Mouse (Mus musculus): ENCODE results near the gene Ablim1. TPM values are rescaled to one million over a fixed set of nuclear protein-coding genes. Genes with fewer than 3 reads are reported as not detected.

The Ablim1 gene
- polyA plus RNA-seq, 1 experiment from 2014 or later, result 46.9 TPM

DNA sequence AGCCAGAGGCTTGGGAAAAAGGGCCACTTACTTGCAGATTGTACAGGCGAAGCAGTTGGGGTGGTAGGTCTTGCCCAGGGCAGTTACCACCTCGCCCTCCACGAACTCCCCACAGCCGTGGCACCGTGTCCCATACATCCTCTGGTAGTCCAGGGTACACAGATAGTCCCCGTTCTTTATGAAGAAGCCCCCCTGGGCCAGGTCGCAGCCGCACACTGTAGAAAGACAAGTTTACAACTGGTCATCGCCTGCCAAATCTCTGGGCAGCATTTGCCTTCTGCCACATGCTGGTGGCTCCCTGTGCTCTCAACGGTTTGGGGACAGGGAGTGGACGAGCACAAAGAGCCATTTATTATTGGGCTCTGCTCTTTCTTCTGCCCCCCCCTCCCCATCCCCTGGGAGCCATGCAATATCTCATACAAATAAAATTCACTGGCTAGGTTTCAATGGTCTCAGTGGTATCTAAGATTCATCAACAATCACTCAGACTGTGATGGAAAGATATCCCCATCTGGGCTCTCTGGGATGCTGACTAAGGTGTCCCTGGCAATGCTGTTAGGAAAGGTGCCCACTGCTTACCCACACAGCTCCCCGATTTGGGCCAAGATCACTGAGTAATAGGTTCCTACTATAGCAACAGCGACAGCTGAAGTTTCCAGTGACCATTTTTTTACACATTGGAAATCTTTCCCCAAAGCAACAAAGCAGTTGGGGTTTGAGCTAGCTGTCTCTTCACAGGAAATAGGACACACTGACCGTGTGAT lies 159.4 kb downstream of the Ablim1 start:
- peaks cover 30 to 60% of the 10 kb centered on the region in 2 experiments for H3K4me1 ChIP-seq (ENCODE audit: control insufficient read depth in 2 of 2, insufficient read depth in 2 of 2, low read length in 2 of 2)
- no peaks in the 10 kb centered on the region for H3K9me3 ChIP-seq (ENCODE audit: control insufficient read depth, low read length)
- H3K4me2 ChIP-seq (ENCODE audit: low read length), result no peak overlapping the region
- H3K27ac ChIP-seq (replicated peaks in 1 of 2; ENCODE audit: control insufficient read depth in 1 of 2, insufficient read depth in 1 of 2, low read depth in 2 of 2, low read length in 2 of 2), result peak overlapping the region; percentile 53 to 58
- no peaks in the 10 kb centered on the region for H3K27me3 ChIP-seq (ENCODE audit: control insufficient read depth, insufficient read depth, low read length)
- 70% methylated on average over 14 of the region's 14 CpGs for WGBS
- ATAC-seq (ENCODE audit: insufficient number of reproducible peaks, insufficient read depth, low FRiP score, low read depth), result no peak
- H3K36me3 ChIP-seq (ENCODE audit: control insufficient read depth, insufficient read depth, low read length), result peaks cover 25% of the 10 kb centered on the region
- no peak overlapping the region for H3K4me3 ChIP-seq (ENCODE audit: control insufficient read depth in 1 of 2, insufficient read depth in 1 of 2, low read depth in 1 of 2, low read length in 2 of 2)
- no peak overlapping the region for H3K9ac ChIP-seq (ENCODE audit: low read length)

DNA sequence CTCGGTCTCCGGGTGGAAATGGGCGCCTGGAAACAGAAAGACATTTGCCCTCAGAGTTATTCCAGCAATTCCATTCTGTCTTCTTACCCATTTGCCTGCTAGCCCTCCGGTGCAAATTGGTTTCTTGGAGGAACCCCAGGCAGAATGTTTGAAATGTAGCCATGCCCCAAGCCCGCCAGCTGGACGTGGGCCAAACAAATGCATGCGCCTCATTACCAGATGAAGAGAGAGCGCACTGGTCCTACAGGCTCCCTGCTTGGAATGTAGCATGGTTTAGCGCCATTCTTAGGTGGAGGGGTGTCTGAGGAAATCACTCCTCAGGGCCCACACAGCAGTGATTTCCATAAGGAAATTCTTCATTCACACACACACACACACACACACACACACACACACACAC lies 162.4 kb downstream of the Ablim1 start:
- H3K4me3 ChIP-seq (ENCODE audit: control insufficient read depth in 1 of 2, insufficient read depth in 1 of 2, low read depth in 1 of 2, low read length in 2 of 2), result no peak overlapping the region
- WGBS, result 35% methylated on average over 9 of the region's 9 CpGs
- peaks cover 25% of the 10 kb centered on the region for H3K36me3 ChIP-seq (ENCODE audit: control insufficient read depth, insufficient read depth, low read length)
- no peaks in the 10 kb centered on the region for H3K27me3 ChIP-seq (ENCODE audit: control insufficient read depth, insufficient read depth, low read length)
- no peak for ATAC-seq (ENCODE audit: insufficient number of reproducible peaks, insufficient read depth, low FRiP score, low read depth)
- no peak overlapping the region for H3K9ac ChIP-seq (ENCODE audit: low read length)
- no peaks in the 10 kb centered on the region for H3K9me3 ChIP-seq (ENCODE audit: control insufficient read depth, low read length)
- peak overlapping the region in 1 of 2 experiments; percentile 34; a peak in 2 of 4 replicates for H3K27ac ChIP-seq (replicated peaks in 1 of 2; ENCODE audit: control insufficient read depth in 1 of 2, insufficient read depth in 1 of 2, low read depth in 2 of 2, low read length in 2 of 2)
- H3K4me2 ChIP-seq (ENCODE audit: low read length), result peak overlapping the region; percentile 23
- peaks cover 33 to 58% of the 10 kb centered on the region in 2 experiments for H3K4me1 ChIP-seq (ENCODE audit: control insufficient read depth in 2 of 2, insufficient read depth in 2 of 2, low read length in 2 of 2)

DNA sequence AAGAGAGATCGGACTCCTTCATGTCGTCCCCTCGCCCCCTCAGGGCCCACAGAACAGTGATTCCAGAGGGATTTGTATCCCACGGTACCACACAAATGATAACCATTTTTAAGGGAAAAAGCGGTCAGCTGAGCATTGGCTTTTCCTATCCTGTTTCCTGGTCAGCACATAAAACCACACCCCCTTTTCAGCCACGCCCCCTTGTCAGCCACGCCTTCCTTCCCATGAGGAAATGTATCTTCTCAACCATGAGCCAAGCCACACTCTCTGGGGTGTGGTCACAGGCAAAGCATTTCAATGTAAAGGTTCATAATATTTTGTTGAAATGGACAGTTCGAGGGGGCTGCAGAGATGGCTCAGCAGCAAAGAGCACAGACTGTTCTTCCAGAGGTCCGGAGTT lies 163.2 kb downstream of the Ablim1 start:
- no peak overlapping the region for H3K4me3 ChIP-seq (ENCODE audit: control insufficient read depth in 1 of 2, insufficient read depth in 1 of 2, low read depth in 1 of 2, low read length in 2 of 2)
- no peak for ATAC-seq (ENCODE audit: insufficient number of reproducible peaks, insufficient read depth, low FRiP score, low read depth)
- H3K36me3 ChIP-seq (ENCODE audit: control insufficient read depth, insufficient read depth, low read length), result peaks cover 25% of the 10 kb centered on the region
- H3K27ac ChIP-seq (replicated peaks in 1 of 2; ENCODE audit: control insufficient read depth in 1 of 2, insufficient read depth in 1 of 2, low read depth in 2 of 2, low read length in 2 of 2), result no peak overlapping the region
- H3K4me1 ChIP-seq (ENCODE audit: control insufficient read depth in 2 of 2, insufficient read depth in 2 of 2, low read length in 2 of 2), result peaks cover 40 to 61% of the 10 kb centered on the region in 2 experiments
- no peaks in the 10 kb centered on the region for H3K9me3 ChIP-seq (ENCODE audit: control insufficient read depth, low read length)
- no peak overlapping the region for H3K4me2 ChIP-seq (ENCODE audit: low read length)
- WGBS, result 85% methylated on average over 9 of the region's 9 CpGs
- no peak overlapping the region for H3K9ac ChIP-seq (ENCODE audit: low read length)
- H3K27me3 ChIP-seq (ENCODE audit: control insufficient read depth, insufficient read depth, low read length), result no peaks in the 10 kb centered on the region

DNA sequence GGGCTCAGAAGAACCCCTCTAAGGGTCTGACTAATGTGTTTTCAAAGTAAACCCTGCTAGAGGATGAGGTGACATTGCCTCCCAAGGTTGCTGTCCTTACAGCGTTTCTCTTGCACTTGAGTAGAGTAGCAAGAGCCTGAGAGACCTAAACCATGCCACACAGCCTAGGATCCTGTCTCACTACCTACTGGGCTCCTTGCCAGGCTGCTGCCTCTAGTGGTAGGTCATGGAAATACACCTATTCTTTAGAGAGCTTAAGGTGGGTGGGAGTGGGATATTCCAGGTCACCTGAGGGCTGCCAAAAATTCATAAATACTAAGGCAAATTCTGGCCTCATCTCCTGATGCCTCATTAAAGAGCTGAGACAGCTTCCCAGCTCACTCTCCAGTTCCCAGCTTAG lies 164.4 kb downstream of the Ablim1 start:
- Histone ChIP-seq H3K9ac (ENCODE audit: low read length) (no peak overlapping the region), H3K4me1 (ENCODE audit: control insufficient read depth in 2 of 2, insufficient read depth in 2 of 2, low read length in 2 of 2) (peaks cover 29 to 53% of the 10 kb centered on the region in 2 experiments), H3K27ac (replicated peaks in 1 of 2; ENCODE audit: control insufficient read depth in 1 of 2, insufficient read depth in 1 of 2, low read depth in 2 of 2, low read length in 2 of 2) (no peak overlapping the region), H3K4me2 (ENCODE audit: low read length) (no peak overlapping the region), H3K36me3 (ENCODE audit: control insufficient read depth, insufficient read depth, low read length) (peaks cover 25% of the 10 kb centered on the region), H3K27me3 (ENCODE audit: control insufficient read depth, insufficient read depth, low read length) (no peaks in the 10 kb centered on the region), H3K4me3 (ENCODE audit: control insufficient read depth in 1 of 2, insufficient read depth in 1 of 2, low read depth in 1 of 2, low read length in 2 of 2) (no peak overlapping the region), H3K9me3 (ENCODE audit: control insufficient read depth, low read length) (no peaks in the 10 kb centered on the region)
- ATAC-seq (ENCODE audit: insufficient number of reproducible peaks, insufficient read depth, low FRiP score, low read depth), result no peak
- WGBS, result 29% methylated on average over 1 of the region's 1 CpGs

DNA sequence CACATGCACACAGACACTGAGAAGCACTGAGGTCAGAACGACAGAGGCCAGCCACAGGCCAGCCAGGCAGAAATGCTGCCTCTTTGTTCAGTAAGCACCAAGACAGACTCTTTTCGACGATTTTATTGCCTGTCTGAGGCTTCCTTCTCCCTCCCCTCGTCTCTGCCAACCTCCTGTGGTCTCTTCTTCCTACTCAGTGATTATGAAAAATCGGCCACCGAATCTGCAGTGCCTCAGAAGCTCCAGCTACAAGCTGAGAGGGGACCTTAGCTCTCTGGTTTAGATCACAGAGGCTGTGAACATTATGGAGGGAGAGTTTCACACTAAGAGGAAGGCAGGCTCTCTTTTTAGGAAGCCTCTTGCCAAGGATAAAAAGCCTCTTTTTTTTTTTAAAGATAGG lies 167.0 kb downstream of the Ablim1 start:
- no peak for ATAC-seq (ENCODE audit: insufficient number of reproducible peaks, insufficient read depth, low FRiP score, low read depth)
- 22% methylated on average over 6 of the region's 6 CpGs for WGBS
- H3K4me1 ChIP-seq (ENCODE audit: control insufficient read depth in 2 of 2, insufficient read depth in 2 of 2, low read length in 2 of 2), result peaks cover 25 to 31% of the 10 kb centered on the region in 2 experiments
- H3K36me3 ChIP-seq (ENCODE audit: control insufficient read depth, insufficient read depth, low read length), result peaks cover 13% of the 10 kb centered on the region; the same call in 1 of the 2 replicates
- H3K27me3 ChIP-seq (ENCODE audit: control insufficient read depth, insufficient read depth, low read length), result no peaks in the 10 kb centered on the region
- H3K9me3 ChIP-seq (ENCODE audit: control insufficient read depth, low read length), result no peaks in the 10 kb centered on the region
- no peak overlapping the region for H3K4me3 ChIP-seq (ENCODE audit: control insufficient read depth in 1 of 2, insufficient read depth in 1 of 2, low read depth in 1 of 2, low read length in 2 of 2)
- H3K4me2 ChIP-seq (ENCODE audit: low read length), result no peak overlapping the region
- H3K9ac ChIP-seq (ENCODE audit: low read length), result no peak overlapping the region; the same call in 1 of the 2 replicates
- H3K27ac ChIP-seq (replicated peaks in 1 of 2; ENCODE audit: control insufficient read depth in 1 of 2, insufficient read depth in 1 of 2, low read depth in 2 of 2, low read length in 2 of 2), result peak overlapping the region; percentile 60 to 86

DNA sequence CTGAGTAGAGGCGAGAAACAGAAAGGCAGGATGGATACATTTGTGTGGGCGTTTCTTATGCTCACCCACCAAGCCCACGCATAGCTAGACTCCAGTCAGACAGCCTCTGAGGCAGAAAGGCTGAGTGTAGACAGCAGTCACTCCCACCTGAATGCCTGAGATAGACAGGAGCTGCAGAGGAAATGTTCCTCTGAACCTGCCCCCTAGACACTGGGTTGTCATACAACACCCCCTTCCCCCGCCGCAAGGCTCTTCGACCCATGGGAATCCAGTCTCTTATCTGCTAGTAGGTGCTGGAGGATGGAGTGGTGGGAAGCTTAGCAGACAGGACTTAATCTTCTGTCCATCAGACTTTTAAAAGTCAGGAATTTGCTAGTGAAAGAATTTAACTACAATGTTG lies 167.8 kb downstream of the Ablim1 start:
- peak; percentile 48 for ATAC-seq (ENCODE audit: insufficient number of reproducible peaks, insufficient read depth, low FRiP score, low read depth)
- H3K27ac ChIP-seq (replicated peaks in 1 of 2; ENCODE audit: control insufficient read depth in 1 of 2, insufficient read depth in 1 of 2, low read depth in 2 of 2, low read length in 2 of 2), result peak overlapping the region; percentile 60 to 86

DNA sequence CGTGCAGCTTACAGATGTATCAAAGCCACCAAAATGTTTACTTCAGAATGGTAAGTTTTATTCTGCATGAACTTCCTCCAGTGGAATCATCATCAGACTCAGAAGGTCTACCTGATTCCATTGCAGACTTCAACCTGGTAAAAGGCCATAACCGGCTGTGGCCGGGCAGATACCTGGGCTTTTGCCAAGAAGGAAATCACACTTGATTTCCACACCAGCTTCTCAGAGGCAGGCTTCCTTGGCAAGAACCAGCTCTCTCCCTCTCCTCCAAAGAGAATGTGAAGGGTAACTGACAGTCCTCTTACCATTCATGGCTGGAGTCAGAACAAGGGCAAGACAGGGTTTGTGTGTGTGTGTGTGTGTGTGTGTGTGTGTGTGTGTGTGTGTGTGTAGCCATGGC lies 171.1 kb downstream of the Ablim1 start:
- Histone ChIP-seq H3K4me1 (ENCODE audit: control insufficient read depth in 2 of 2, insufficient read depth in 2 of 2, low read length in 2 of 2) (peaks cover 21 to 26% of the 10 kb centered on the region in 2 experiments), H3K27ac (replicated peaks in 1 of 2; ENCODE audit: control insufficient read depth in 1 of 2, insufficient read depth in 1 of 2, low read depth in 2 of 2, low read length in 2 of 2) (peak overlapping the region in 1 of 2 experiments; percentile 3; a peak in 1 of 4 replicates), H3K4me3 (ENCODE audit: control insufficient read depth in 1 of 2, insufficient read depth in 1 of 2, low read depth in 1 of 2, low read length in 2 of 2) (no peak overlapping the region), H3K9ac (ENCODE audit: low read length) (no peak overlapping the region; the same call in 1 of the 2 replicates), H3K9me3 (ENCODE audit: control insufficient read depth, low read length) (no peaks in the 10 kb centered on the region), H3K36me3 (ENCODE audit: control insufficient read depth, insufficient read depth, low read length) (0 out of 2 replicates have a peak, but pooled peaks cover 3% of the 10 kb centered on the region), H3K4me2 (ENCODE audit: low read length) (no peak overlapping the region), H3K27me3 (ENCODE audit: control insufficient read depth, insufficient read depth, low read length) (no peaks in the 10 kb centered on the region)
- no peak for ATAC-seq (ENCODE audit: insufficient number of reproducible peaks, insufficient read depth, low FRiP score, low read depth)
- 27% methylated on average over 3 of the region's 3 CpGs for WGBS

More for the DNA sequence above, 167.8 kb downstream of the Ablim1 start:
- H3K9me3 ChIP-seq (ENCODE audit: control insufficient read depth, low read length), result no peaks in the 10 kb centered on the region
- no peak overlapping the region for H3K4me3 ChIP-seq (ENCODE audit: control insufficient read depth in 1 of 2, insufficient read depth in 1 of 2, low read depth in 1 of 2, low read length in 2 of 2)
- H3K4me2 ChIP-seq (ENCODE audit: low read length), result peak overlapping the region; percentile 23; the same call in 1 of the 2 replicates
- peaks cover 14% of the 10 kb centered on the region; the same call in 1 of the 2 replicates for H3K36me3 ChIP-seq (ENCODE audit: control insufficient read depth, insufficient read depth, low read length)
- H3K9ac ChIP-seq (ENCODE audit: low read length), result peak overlapping the region; percentile 34; the same call in 1 of the 2 replicates
- H3K4me1 ChIP-seq (ENCODE audit: control insufficient read depth in 2 of 2, insufficient read depth in 2 of 2, low read length in 2 of 2), result peaks cover 19 to 23% of the 10 kb centered on the region in 2 experiments
- no peaks in the 10 kb centered on the region for H3K27me3 ChIP-seq (ENCODE audit: control insufficient read depth, insufficient read depth, low read length)
- 21% methylated on average over 6 of the region's 6 CpGs for WGBS
